ENCODE assay signal across 8 mouse cellular contexts in the genomic region with DNA sequence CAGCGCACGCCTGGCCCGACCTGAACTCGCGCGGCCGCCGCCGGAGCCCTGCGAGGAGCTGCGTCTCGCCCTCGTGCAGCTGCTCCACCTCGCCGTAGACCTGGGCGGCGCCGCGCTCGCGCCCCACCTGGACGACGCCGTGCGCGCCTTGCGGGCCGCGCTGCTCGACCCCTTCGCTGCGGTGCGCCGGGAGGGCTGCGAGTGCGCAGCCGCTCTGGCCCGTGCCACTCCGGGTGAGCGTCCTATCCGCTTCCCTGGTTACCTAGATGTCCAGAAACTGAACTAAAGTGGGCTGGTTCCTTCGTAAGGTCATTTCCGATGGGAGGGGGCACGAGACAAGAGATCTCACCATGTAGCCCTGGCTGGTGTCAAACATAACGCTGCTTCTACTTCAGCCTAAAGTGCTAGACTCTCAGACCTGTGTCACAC. TPM values are rescaled to one million over a fixed set of nuclear protein-coding genes. Genes with fewer than 3 reads are reported as not detected.
DNase-seq lines count a peak whose midpoint lies in the region; ATAC-seq and TF ChIP-seq lines count a peak whose summit lies in the region.

No protein-coding gene starts in this region.

- TF ChIP-seq POLR2A in cerebellum, adult 2 months (IDR thresholded peaks at IDR 0.05; ENCODE audit: borderline replicate concordance, insufficient read depth, low read length) = no peak
- no peak for TF ChIP-seq POLR2A in limb, embryonic 14.5 days (IDR thresholded peaks at IDR 0.05; ENCODE audit: borderline replicate concordance, extremely low read depth, insufficient read depth, insufficient read length)

- no peak for TF ChIP-seq CTCF in cerebellum, adult 2 months (IDR thresholded peaks at IDR 0.05; ENCODE audit: borderline replicate concordance, insufficient read depth, low read depth, low read length)

- peak overlapping the region; percentile 56 for H3K4me3 ChIP-seq in cerebellum, adult 2 months (replicated peaks; ENCODE audit: insufficient read depth, low read depth, low read length)
- peak overlapping the region; percentile 72 for H3K4me3 ChIP-seq in heart, embryonic 16.5 days (ENCODE audit: low read length)
- peak overlapping the region; percentile 88 for H3K4me3 ChIP-seq in limb, embryonic 14.5 days (replicated peaks; ENCODE audit: low read length)
- H3K4me3 ChIP-seq in neural tube, embryonic 11.5 days (ENCODE audit: low read depth, low read length) = peak overlapping the region; percentile 97

- no peaks in the 10 kb centered on the region for H3K27me3 ChIP-seq in cerebellum, adult 2 months (ENCODE audit: control insufficient read depth, insufficient read depth, low read length)
- H3K27me3 ChIP-seq in heart, embryonic 16.5 days (ENCODE audit: control insufficient read depth, insufficient read depth, low read length) = no peaks in the 10 kb centered on the region
- no peaks in the 10 kb centered on the region for H3K27me3 ChIP-seq in limb, embryonic 14.5 days (ENCODE audit: control insufficient read depth, insufficient read depth, low read length)
- H3K27me3 ChIP-seq in neural tube, embryonic 11.5 days (ENCODE audit: control insufficient read depth, insufficient read depth, low read length) = no peaks in the 10 kb centered on the region

- H3K9ac ChIP-seq in heart, embryonic 16.5 days (ENCODE audit: low read length) = peak overlapping the region; percentile 72
- H3K9ac ChIP-seq in limb, embryonic 14.5 days (ENCODE audit: low read depth, low read length, severe bottlenecking) = peak overlapping the region; percentile 68
- H3K9ac ChIP-seq in neural tube, embryonic 11.5 days (ENCODE audit: low read length) = peak overlapping the region; percentile 80

- peaks cover 35% of the 10 kb centered on the region for H3K4me1 ChIP-seq in cerebellum, adult 2 months (ENCODE audit: control insufficient read depth, insufficient read depth, low read length)
- peaks cover 10% of the 10 kb centered on the region for H3K4me1 ChIP-seq in heart, embryonic 16.5 days (ENCODE audit: control insufficient read depth, insufficient read depth, low read length)
- H3K4me1 ChIP-seq in limb, embryonic 14.5 days (ENCODE audit: control insufficient read depth, insufficient read depth, low read length) = peaks cover 12% of the 10 kb centered on the region; the same call in 1 of the 2 replicates
- H3K4me1 ChIP-seq in neural tube, embryonic 11.5 days (ENCODE audit: control insufficient read depth, insufficient read depth, low read length) = peaks cover 6% of the 10 kb centered on the region; the same call in 1 of the 2 replicates

- no peak overlapping the region for H3K27ac ChIP-seq in cerebellum, adult 2 months (ENCODE audit: insufficient read depth, low read length)
- no peak overlapping the region for H3K27ac ChIP-seq in heart, embryonic 16.5 days (ENCODE audit: low read length)
- H3K27ac ChIP-seq in limb, embryonic 14.5 days (replicated peaks; ENCODE audit: low read depth, low read length) = peak overlapping the region; percentile 38; the same call in 1 of the 2 replicates
- peak overlapping the region; percentile 20; the same call in 1 of the 2 replicates for H3K27ac ChIP-seq in neural tube, embryonic 11.5 days (ENCODE audit: low read depth, low read length)

- peak; percentile 7 for ATAC-seq in heart, embryonic 16.5 days (replicated peaks; ENCODE audit: extremely low read depth, insufficient read depth, low FRiP score)
- no peak for ATAC-seq in limb, embryonic 14.5 days (ENCODE audit: low FRiP score, low read depth)
- no peak for ATAC-seq in neural tube, embryonic 11.5 days (ENCODE audit: insufficient read depth, low FRiP score, low TSS enrichment)

- H3K4me2 ChIP-seq in heart, embryonic 16.5 days (ENCODE audit: low read depth, low read length) = peak overlapping the region; percentile 76
- H3K4me2 ChIP-seq in limb, embryonic 14.5 days (replicated peaks; ENCODE audit: low read depth, low read length, severe bottlenecking) = peak overlapping the region; percentile 70
- peak overlapping the region; percentile 82 for H3K4me2 ChIP-seq in neural tube, embryonic 11.5 days (ENCODE audit: low read depth)

- peaks cover 12% of the 10 kb centered on the region for H3K36me3 ChIP-seq in heart, embryonic 16.5 days (ENCODE audit: control insufficient read depth, insufficient read depth)
- peaks cover 36% of the 10 kb centered on the region for H3K36me3 ChIP-seq in limb, embryonic 14.5 days (ENCODE audit: control insufficient read depth, insufficient read depth, low read length)
- peaks cover 10% of the 10 kb centered on the region for H3K36me3 ChIP-seq in neural tube, embryonic 11.5 days (ENCODE audit: control insufficient read depth, insufficient read depth, low read length)

- no peaks in the 10 kb centered on the region for H3K9me3 ChIP-seq in heart, embryonic 16.5 days (replicated peaks; ENCODE audit: control insufficient read depth, low read length)
- no peaks in the 10 kb centered on the region for H3K9me3 ChIP-seq in limb, embryonic 14.5 days (ENCODE audit: control insufficient read depth, low read length)
- no peaks in the 10 kb centered on the region for H3K9me3 ChIP-seq in neural tube, embryonic 11.5 days (ENCODE audit: control insufficient read depth, low read length)

- DNase-seq in adrenal gland, postnatal 10 days = peak; percentile 40
- DNase-seq in adrenal gland, adult 8-10 months = no peak
- DNase-seq in 416B (ENCODE audit: low read depth) = peak; percentile 66
- DNase-seq in cerebellum, adult 2 months = peak; percentile 55 to 58
- no peak for DNase-seq in limb, embryonic 14.5 days (ENCODE audit: low spot score)
- no peak for DNase-seq in neural tube, embryonic 11.5 days (ENCODE audit: low spot score)
- peak; percentile 55 for DNase-seq in thymus, postnatal 25 days

- WGBS in cerebellum, adult 2 months = under 1% methylated on average over 45 of the region's 45 CpGs
- under 1% methylated on average over 40 of the region's 45 CpGs for WGBS in heart, embryonic 16.5 days
- WGBS in limb, embryonic 14.5 days = under 1% methylated on average over 35 of the region's 45 CpGs
- under 1% methylated on average over 44 of the region's 45 CpGs for WGBS in neural tube, embryonic 11.5 days

RNA-seq across cellular contexts. Expression of a gene that starts 0.6 kb away (rescaled TPM):
- total RNA-seq in adrenal gland, postnatal 10 days (2021) = 10 to 100 TPM; 15.9 to 19.1 TPM
- total RNA-seq in adrenal gland, adult 8-10 months (2022) = 10 to 100 TPM; 21.7 to 24.3 (median 22.7) TPM
- polyA plus RNA-seq in cerebellum, adult 2 months (2012; rRNA removed) = 7.0 and 7.9 TPM in 2 replicates
- polyA plus RNA-seq in heart, embryonic 16.5 days (2015; fragmentation: Nextera tagmentation; extraction: Ambion mirVana) = 4.9 and 6.6 TPM in 2 replicates
- 15.1 and 20.1 TPM in 2 replicates for polyA plus RNA-seq in limb, embryonic 14.5 days (2012; rRNA removed)
- polyA plus RNA-seq in limb, embryonic 14.5 days (2014; fragmentation: Nextera tagmentation; extraction: Ambion mirVana) = 5.3 and 6.7 TPM in 2 replicates
- polyA plus RNA-seq in neural tube, embryonic 11.5 days (2014; fragmentation: Nextera tagmentation; extraction: Ambion mirVana) = 8.5 and 10.6 TPM in 2 replicates

RNA-seq across cellular contexts. Expression of a gene that starts 0.8 kb away (rescaled TPM):
- 10 to 100 TPM; 14.9 to 24.9 TPM for total RNA-seq in adrenal gland, postnatal 10 days (2021)
- 10 to 100 TPM; 38.5 to 62.4 (median 55.9) TPM for total RNA-seq in adrenal gland, adult 8-10 months (2022)
- 507 and 509 TPM in 2 replicates for polyA plus RNA-seq in cerebellum, adult 2 months (2012; rRNA removed)
- polyA plus RNA-seq in heart, embryonic 16.5 days (2015; fragmentation: Nextera tagmentation; extraction: Ambion mirVana) = 8.4 and 9.5 TPM in 2 replicates
- polyA plus RNA-seq in limb, embryonic 14.5 days (2012; rRNA removed) = 17.4 and 19.2 TPM in 2 replicates
- polyA plus RNA-seq in limb, embryonic 14.5 days (2014; fragmentation: Nextera tagmentation; extraction: Ambion mirVana) = 15.8 and 17.0 TPM in 2 replicates
- polyA plus RNA-seq in neural tube, embryonic 11.5 days (2014; fragmentation: Nextera tagmentation; extraction: Ambion mirVana) = 32.4 and 39.4 TPM in 2 replicates

RNA-seq across cellular contexts. Expression of a gene that starts 49.8 kb away (rescaled TPM):
- 10 to 100 TPM; 59.5 to 78.6 TPM for total RNA-seq in adrenal gland, postnatal 10 days (2021)
- total RNA-seq in adrenal gland, adult 8-10 months (2022) = 100 to 1,000 TPM in 3 of 4 experiments, 10 to 100 TPM in 1; 86.6 to 128 (median 111) TPM
- polyA plus RNA-seq in cerebellum, adult 2 months (2012; rRNA removed) = 65.3 and 70.8 TPM in 2 replicates
- polyA plus RNA-seq in heart, embryonic 16.5 days (2015; fragmentation: Nextera tagmentation; extraction: Ambion mirVana) = 35.7 and 41.5 TPM in 2 replicates
- 65.3 and 67.3 TPM in 2 replicates for polyA plus RNA-seq in limb, embryonic 14.5 days (2012; rRNA removed)
- polyA plus RNA-seq in limb, embryonic 14.5 days (2014; fragmentation: Nextera tagmentation; extraction: Ambion mirVana) = 50.0 and 53.7 TPM in 2 replicates
- 45.3 and 48.9 TPM in 2 replicates for polyA plus RNA-seq in neural tube, embryonic 11.5 days (2014; fragmentation: Nextera tagmentation; extraction: Ambion mirVana)

Comparison
In these comparisons a context has a peak if more than half of its experiments do, and no peak if none do; other contexts are left out.
1. DNase-seq: peak in adrenal gland, postnatal 10 days (single experiment), 416B (single experiment), cerebellum, adult 2 months (2 of 2) and thymus, postnatal 25 days (single experiment); none in adrenal gland, adult 8-10 months (single experiment), limb, embryonic 14.5 days (single experiment) and neural tube, embryonic 11.5 days (single experiment).
2. H3K27ac ChIP-seq: peak in limb, embryonic 14.5 days (single experiment) and neural tube, embryonic 11.5 days (single experiment); none in cerebellum, adult 2 months (single experiment) and heart, embryonic 16.5 days (single experiment).
3. RNA of a gene that starts 0.8 kb away (polyA plus RNA-seq): 507 to 509 TPM in cerebellum, adult 2 months; 32.4 to 39.4 TPM in neural tube, embryonic 11.5 days, 15.8 to 19.2 TPM in limb, embryonic 14.5 days and 8.4 to 9.5 TPM in heart, embryonic 16.5 days; every median in the first group is over 10 times any median in the second.
4. Peak in every context shown above with its lines, with median percentiles within 50 percentile points of each other: H3K4me3 ChIP-seq, H3K4me2 ChIP-seq and H3K9ac ChIP-seq.